30 mouse cellular contexts compared by ENCODE assay signal in the genomic region with DNA sequence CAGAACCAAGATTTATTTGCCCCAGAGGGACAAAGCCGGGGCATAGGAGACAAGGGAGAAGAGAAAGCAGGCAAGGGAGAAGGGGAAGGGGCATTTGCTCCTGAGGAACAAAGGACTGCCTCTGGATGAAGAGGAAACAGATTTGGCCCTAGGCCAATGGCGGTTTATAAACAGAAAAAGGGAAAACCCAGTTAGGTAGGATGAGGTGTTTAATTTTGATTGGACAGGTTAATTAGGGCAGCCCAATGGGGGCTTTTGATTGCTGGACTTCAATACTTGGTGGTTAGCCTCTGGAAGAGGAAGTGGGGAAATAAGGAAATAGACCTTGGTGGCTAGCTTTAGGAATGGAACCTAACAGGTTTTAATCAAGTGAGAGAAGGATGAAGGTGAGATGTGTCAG. TPM values are rescaled to one million over a fixed set of nuclear protein-coding genes. Genes with fewer than 3 reads are reported as not detected.
DNase-seq lines count a peak whose midpoint lies in the region; ATAC-seq lines count a peak whose summit lies in the region.
"Had no signal": no experiment of that assay in that cellular context is flagged by ENCODE, and none has a peak within 500 bp of the region (broad histone marks: within the 10 kb centered on the region; RNA-seq: fewer than 3 reads in every experiment).

No protein-coding gene starts in this region.

- peak; percentile 15 for DNase-seq in midbrain, embryonic 14.5 days
- no peak for DNase-seq in thymus, postnatal 0 days (ENCODE audit: low spot score)
- no peak for DNase-seq in left cerebral cortex, adult 8-10 months (ENCODE audit: low spot score in 2 of 2)
- no peak for DNase-seq in lung, postnatal 10 days
- DNase-seq: adrenal gland, adult 2 months; cerebellum, adult 18-20 months; cerebellum, postnatal 14 days; gastrocnemius, adult 2 months; kidney, adult 11 months; thymus, postnatal 14 days had no signal

- H3K9me3 ChIP-seq in midbrain, embryonic 14.5 days (ENCODE audit: control insufficient read depth, low read length), result no peaks in the 10 kb centered on the region
- no peaks in the 10 kb centered on the region for H3K9me3 ChIP-seq in midbrain, embryonic 16.5 days (replicated peaks; ENCODE audit: control insufficient read depth, low read length, poor library complexity, severe bottlenecking)
- H3K9me3 ChIP-seq: embryonic facial prominence, embryonic 13.5 days; G1E; heart, embryonic 10.5 days; limb, embryonic 15.5 days; liver, embryonic 15.5 days; midbrain, embryonic 12.5 days; neural tube, embryonic 12.5 days had no signal

- H3K9ac ChIP-seq in midbrain, embryonic 14.5 days (replicated peaks; ENCODE audit: low read length), result no peak overlapping the region
- no peak overlapping the region for H3K9ac ChIP-seq in midbrain, embryonic 16.5 days (ENCODE audit: low read depth, low read length)
- H3K9ac ChIP-seq: embryonic facial prominence, embryonic 13.5 days; limb, embryonic 15.5 days; liver, embryonic 15.5 days; midbrain, embryonic 12.5 days; neural tube, embryonic 12.5 days had no signal

- H3K27me3 ChIP-seq in midbrain, embryonic 14.5 days (ENCODE audit: control insufficient read depth, insufficient read depth, low read length), result no peaks in the 10 kb centered on the region
- no peaks in the 10 kb centered on the region for H3K27me3 ChIP-seq in midbrain, embryonic 16.5 days (ENCODE audit: control insufficient read depth, insufficient read depth, low read depth, low read length)
- H3K27me3 ChIP-seq: embryonic facial prominence, embryonic 13.5 days; limb, embryonic 15.5 days; liver, embryonic 15.5 days; midbrain, embryonic 12.5 days; neural tube, embryonic 12.5 days had no signal

- peaks cover 8% of the 10 kb centered on the region; the same call in 1 of the 2 replicates for H3K4me1 ChIP-seq in midbrain, embryonic 14.5 days (ENCODE audit: control insufficient read depth, insufficient read depth, low read length)
- peaks cover 15% of the 10 kb centered on the region for H3K4me1 ChIP-seq in midbrain, embryonic 16.5 days (ENCODE audit: control insufficient read depth, insufficient read depth, low read length)
- H3K4me1 ChIP-seq: midbrain, embryonic 12.5 days had no signal

- WGBS in midbrain, embryonic 14.5 days, result 58% methylated on average over 2 of the region's 2 CpGs
- WGBS in midbrain, embryonic 16.5 days, result 75% methylated on average over 2 of the region's 2 CpGs

- H3K27ac ChIP-seq in midbrain, embryonic 14.5 days (replicated peaks; ENCODE audit: low read depth, low read length), result no peak overlapping the region
- H3K27ac ChIP-seq in midbrain, embryonic 16.5 days (ENCODE audit: low read length), result no peak overlapping the region
- H3K27ac ChIP-seq: embryonic facial prominence, embryonic 13.5 days; gastrocnemius, adult 2 months; heart, embryonic 10.5 days; hindbrain, postnatal 0 days; kidney, postnatal 0 days; limb, embryonic 15.5 days; liver, embryonic 15.5 days; midbrain, embryonic 12.5 days; neural tube, embryonic 12.5 days; stomach, postnatal 0 days had no signal

- no peaks in the 10 kb centered on the region for H3K36me3 ChIP-seq in midbrain, embryonic 14.5 days (ENCODE audit: control insufficient read depth, insufficient read depth, low read length)
- H3K36me3 ChIP-seq in midbrain, embryonic 16.5 days (ENCODE audit: control insufficient read depth, insufficient read depth, low read length), result no peaks in the 10 kb centered on the region
- H3K36me3 ChIP-seq: embryonic facial prominence, embryonic 13.5 days; G1E; heart, embryonic 10.5 days; limb, embryonic 15.5 days; liver, embryonic 15.5 days; midbrain, embryonic 12.5 days; neural tube, embryonic 12.5 days had no signal

- H3K4me3 ChIP-seq in midbrain, embryonic 14.5 days (replicated peaks; ENCODE audit: low read depth, low read length), result no peak overlapping the region
- H3K4me3 ChIP-seq in midbrain, embryonic 16.5 days (ENCODE audit: low read depth, low read length), result no peak overlapping the region
- H3K4me3 ChIP-seq: embryonic facial prominence, embryonic 13.5 days; gastrocnemius, adult 2 months; heart, embryonic 10.5 days; limb, embryonic 15.5 days; liver, embryonic 15.5 days; midbrain, embryonic 12.5 days; neural tube, embryonic 12.5 days had no signal

- no peak for ATAC-seq in midbrain, embryonic 14.5 days (ENCODE audit: low FRiP score, low TSS enrichment)
- no peak for ATAC-seq in midbrain, embryonic 16.5 days
- peak; percentile 8 for ATAC-seq in CD4-positive, CD25-positive, alpha-beta regulatory T cell, adult 4 months
- peak; percentile 42; the same call in 1 of the 2 replicates for ATAC-seq in common myeloid progenitor, adult 5-6 weeks (replicated peaks; ENCODE audit: low read depth, poor library complexity, severe bottlenecking)
- 0 out of 2 replicates have a peak, but pooled peaks have one; percentile 23 for ATAC-seq in megakaryocyte, adult 5-6 weeks (ENCODE audit: poor library complexity, severe bottlenecking)
- ATAC-seq: forebrain, embryonic 14.5 days; hindbrain, postnatal 0 days; lung, postnatal 0 days had no signal

- H3K4me2 ChIP-seq in midbrain, embryonic 14.5 days (ENCODE audit: low read length), result no peak overlapping the region
- H3K4me2 ChIP-seq in midbrain, embryonic 16.5 days (ENCODE audit: low read length), result no peak overlapping the region
- H3K4me2 ChIP-seq: embryonic facial prominence, embryonic 13.5 days; limb, embryonic 15.5 days; liver, embryonic 15.5 days; midbrain, embryonic 12.5 days; neural tube, embryonic 12.5 days had no signal

RNA-seq across cellular contexts. Expression of a gene that starts 9.5 kb away (rescaled TPM):
- 0.92 and 1.0 TPM in 2 replicates for polyA plus RNA-seq in midbrain, embryonic 14.5 days (2014; fragmentation: Nextera tagmentation; extraction: Ambion mirVana)
- polyA plus RNA-seq in midbrain, embryonic 16.5 days (2015; fragmentation: Nextera tagmentation; extraction: Ambion mirVana), result 1.4 and 1.6 TPM in 2 replicates
- 100 to 1,000 TPM; 111 to 138 TPM for polyA plus RNA-seq in CD4-positive, CD25-positive, alpha-beta regulatory T cell, adult 4 months (2017; shearing (Covaris generic))
- not detected in 2 replicates for total RNA-seq in common myeloid progenitor, adult 5-6 weeks (2017)
- 0.56 and 0.64 TPM in 2 replicates for total RNA-seq in megakaryocyte, adult 5-6 weeks (2015)
- 0.44 and 0.65 TPM in 2 replicates for total RNA-seq in megakaryocyte, adult 5-6 weeks (2017)
- polyA plus RNA-seq in thymus, postnatal 0 days (2015; fragmentation: Nextera tagmentation; extraction: Ambion mirVana), result 0.53 and 0.55 TPM in 2 replicates
- total RNA-seq in left cerebral cortex, adult 8-10 months (2022), result under 1 TPM in 1 of 4 experiments, not detected in 3; 0.26 TPM
- total RNA-seq: adrenal gland, postnatal 4 days; gastrocnemius, adult 2 months; gastrocnemius, postnatal 4 days; hematopoietic stem cell, adult 5-6 weeks had no signal
- polyA plus RNA-seq: adrenal gland, adult 2 months; embryonic facial prominence, embryonic 13.5 days; heart, embryonic 10.5 days; heart, postnatal 0 days; liver, embryonic 15.5 days; lung, postnatal 0 days had no signal

RNA-seq across cellular contexts. Expression of a gene that starts 16.3 kb away (rescaled TPM):
- polyA plus RNA-seq in midbrain, embryonic 14.5 days (2014; fragmentation: Nextera tagmentation; extraction: Ambion mirVana), result 40.2 and 60.9 TPM in 2 replicates
- polyA plus RNA-seq in midbrain, embryonic 16.5 days (2015; fragmentation: Nextera tagmentation; extraction: Ambion mirVana), result 50.5 and 54.1 TPM in 2 replicates
- polyA plus RNA-seq in CD4-positive, CD25-positive, alpha-beta regulatory T cell, adult 4 months (2017; shearing (Covaris generic)), result 100 to 1,000 TPM; 255 to 333 TPM
- 309 and 328 TPM in 2 replicates for total RNA-seq in common myeloid progenitor, adult 5-6 weeks (2017)
- total RNA-seq in megakaryocyte, adult 5-6 weeks (2015), result 158 and 160 TPM in 2 replicates
- total RNA-seq in megakaryocyte, adult 5-6 weeks (2017), result 329 and 358 TPM in 2 replicates
- polyA plus RNA-seq in thymus, postnatal 0 days (2015; fragmentation: Nextera tagmentation; extraction: Ambion mirVana), result 136 and 144 TPM in 2 replicates
- 10 to 100 TPM; 81.3 to 84.8 (median 82.9) TPM for total RNA-seq in left cerebral cortex, adult 8-10 months (2022)

RNA-seq across cellular contexts. Expression of a gene that starts 48.2 kb away (rescaled TPM):
- 43.3 and 46.7 TPM in 2 replicates for polyA plus RNA-seq in midbrain, embryonic 14.5 days (2014; fragmentation: Nextera tagmentation; extraction: Ambion mirVana)
- polyA plus RNA-seq in midbrain, embryonic 16.5 days (2015; fragmentation: Nextera tagmentation; extraction: Ambion mirVana), result 32.2 and 34.2 TPM in 2 replicates
- polyA plus RNA-seq in CD4-positive, CD25-positive, alpha-beta regulatory T cell, adult 4 months (2017; shearing (Covaris generic)), result 1 to 10 TPM; 5.6 to 7.1 TPM
- 8.9 and 13.0 TPM in 2 replicates for total RNA-seq in common myeloid progenitor, adult 5-6 weeks (2017)
- total RNA-seq in megakaryocyte, adult 5-6 weeks (2015), result 5.0 and 13.3 TPM in 2 replicates
- 3.3 and 3.6 TPM in 2 replicates for total RNA-seq in megakaryocyte, adult 5-6 weeks (2017)
- polyA plus RNA-seq in thymus, postnatal 0 days (2015; fragmentation: Nextera tagmentation; extraction: Ambion mirVana), result 10.0 and 10.1 TPM in 2 replicates
- 10 to 100 TPM; 52.8 to 60.3 (median 57.5) TPM for total RNA-seq in left cerebral cortex, adult 8-10 months (2022)

Comparison
In these comparisons a context has a peak if more than half of its experiments do, and no peak if none do; other contexts are left out.
1. ATAC-seq: peak in CD4-positive, CD25-positive, alpha-beta regulatory T cell, adult 4 months (single experiment), common myeloid progenitor, adult 5-6 weeks (single experiment) and megakaryocyte, adult 5-6 weeks (single experiment); none in midbrain, embryonic 14.5 days (single experiment) and midbrain, embryonic 16.5 days (single experiment).
2. RNA of a gene that starts 9.5 kb away (polyA plus RNA-seq): 111 to 138 TPM in CD4-positive, CD25-positive, alpha-beta regulatory T cell, adult 4 months; 1.4 to 1.6 TPM in midbrain, embryonic 16.5 days, 0.92 to 1.0 TPM in midbrain, embryonic 14.5 days and 0.53 to 0.55 TPM in thymus, postnatal 0 days; every median in the first group is over 10 times any median in the second.